Mouse (Mus musculus) spleen, adult 2 months (tissue): Measurements from ENCODE around the gene Med12l. TPM values are rescaled to one million over a fixed set of nuclear protein-coding genes. Genes with fewer than 3 reads are reported as not detected.

Source experiments
- DNase-seq, 2 experiments: peaks; one replicate each; pipeline versions ENCODE4 v3.0.0 to v3.0.0-alpha.2; 2012 to 2021; ENCODE audit warnings: low spot score in 2 of 2, low read depth in 1 of 2
- H3K27ac ChIP-seq: fragments of 200-500 bp; 2 replicates; pipeline ENCODE4 v1.5.1; 2012; ENCODE audit warnings: low read length, inconsistent platforms; ENCODE audit not compliant: insufficient read depth
- H3K27me3 ChIP-seq: fragments of 200-500 bp; 2 replicates; pipeline ENCODE4 v1.6.1; 2012; ENCODE audit warnings: mild to moderate bottlenecking, moderate library complexity, low read length, inconsistent platforms; ENCODE audit not compliant: control insufficient read depth, insufficient read depth
- H3K36me3 ChIP-seq: fragments of 200-500 bp; 2 replicates; pipeline ENCODE4 v1.6.1; 2012; ENCODE audit warnings: mild to moderate bottlenecking, low read length, inconsistent platforms; ENCODE audit not compliant: control insufficient read depth, insufficient read depth
- H3K4me1 ChIP-seq: fragments of 200-500 bp; 2 replicates; pipeline ENCODE4 v1.6.1; 2011; ENCODE audit warnings: inconsistent platforms; ENCODE audit not compliant: control insufficient read depth, insufficient read depth, insufficient read length
- H3K4me3 ChIP-seq: fragments of 200-500 bp; 2 replicates; pipeline ENCODE4 v1.5.1; 2011; ENCODE audit warnings: mild to moderate bottlenecking, inconsistent platforms; ENCODE audit not compliant: insufficient read depth, insufficient read length; ENCODE audit errors: extremely low read depth
- CTCF ChIP-seq: fragments of 200-500 bp; IDR thresholded peaks from 2 replicates; pipeline ENCODE4 v1.5.1; 2011; ENCODE audit warnings: mild to moderate bottlenecking, inconsistent platforms; ENCODE audit not compliant: insufficient read depth, insufficient read length, insufficient replicate concordance; ENCODE audit errors: extremely low read depth
- POLR2A ChIP-seq: fragments of 200-500 bp; IDR thresholded peaks from 2 replicates; pipeline ENCODE4 v1.6.1; 2011; ENCODE audit warnings: low read depth, low read length, inconsistent platforms
- WGBS: fragments of 180-500 bp; shearing (Covaris S2); methylation state at CpG from one replicate; pipeline ENCODE4 v1.1.7; 2018; 5-methylcytosine and 5-hydroxymethylcytosine counted together
- polyA plus RNA-seq: library from polyadenylated mRNA; depleted of rRNA; stranded (reverse); fragments of >200 nt; gene quantifications from 2 replicates; pipeline ENCODE4 v1.2.3, GENCODE M21; 2012

The Med12l gene
- polyA plus RNA-seq, 1 experiment = 2.0 TPM

DNA sequence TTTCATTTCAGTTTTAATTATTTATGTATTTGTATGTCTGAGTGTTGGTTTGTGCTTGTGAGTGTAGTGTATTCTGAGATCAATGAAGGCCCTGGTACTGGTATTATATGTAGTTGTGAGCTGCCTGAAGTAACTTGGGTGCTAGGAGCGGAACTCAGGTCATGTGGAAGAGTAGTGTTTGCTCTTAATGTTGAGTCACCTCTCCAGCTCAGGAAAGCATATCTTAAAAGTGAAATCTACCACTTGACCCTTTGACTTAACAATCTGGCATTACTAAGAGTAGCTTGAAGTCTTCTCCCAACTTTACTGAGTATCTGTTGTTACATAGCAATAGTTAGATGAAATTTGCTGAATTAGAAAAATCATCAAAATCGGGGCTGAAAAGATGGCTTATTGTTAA, 299.9 kb downstream of the Med12l start:
- no peaks in the 10 kb centered on the region for H3K36me3 ChIP-seq
- H3K4me3 ChIP-seq = no peak overlapping the region
- H3K27me3 ChIP-seq = no peaks in the 10 kb centered on the region
- WGBS = 94% methylated on average over 2 of the region's 2 CpGs
- TF ChIP-seq POLR2A = no peak
- H3K4me1 ChIP-seq = no peaks in the 10 kb centered on the region
- no peak for DNase-seq
- H3K27ac ChIP-seq = no peak overlapping the region

DNA sequence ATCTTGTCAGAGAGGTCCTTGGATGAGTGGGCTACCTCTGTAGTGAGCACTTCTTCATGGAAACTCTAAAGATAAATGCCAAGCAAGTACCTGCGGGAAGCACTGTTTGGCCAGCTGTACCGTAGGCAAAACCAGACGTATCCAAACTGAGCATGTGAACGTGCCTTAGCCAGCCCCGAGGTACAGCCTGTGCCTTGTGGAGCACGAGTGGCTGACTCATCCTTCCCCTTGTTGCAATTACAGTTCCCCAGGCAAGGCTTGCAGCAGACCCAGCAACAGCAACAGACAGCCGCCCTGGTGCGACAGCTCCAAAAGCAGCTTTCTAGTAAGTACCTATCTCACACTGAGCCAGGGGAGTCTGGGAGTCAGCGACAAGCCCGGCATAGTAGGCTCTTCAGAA, 307.0 kb downstream of the Med12l start:
- no peak for DNase-seq
- Histone ChIP-seq H3K4me3 (no peak overlapping the region), H3K27me3 (no peaks in the 10 kb centered on the region), H3K4me1 (no peaks in the 10 kb centered on the region), H3K27ac (no peak overlapping the region), H3K36me3 (no peaks in the 10 kb centered on the region)
- TF ChIP-seq CTCF = no peak
- no peak for TF ChIP-seq POLR2A
- 78% methylated on average over 10 of the region's 10 CpGs for WGBS

DNA sequence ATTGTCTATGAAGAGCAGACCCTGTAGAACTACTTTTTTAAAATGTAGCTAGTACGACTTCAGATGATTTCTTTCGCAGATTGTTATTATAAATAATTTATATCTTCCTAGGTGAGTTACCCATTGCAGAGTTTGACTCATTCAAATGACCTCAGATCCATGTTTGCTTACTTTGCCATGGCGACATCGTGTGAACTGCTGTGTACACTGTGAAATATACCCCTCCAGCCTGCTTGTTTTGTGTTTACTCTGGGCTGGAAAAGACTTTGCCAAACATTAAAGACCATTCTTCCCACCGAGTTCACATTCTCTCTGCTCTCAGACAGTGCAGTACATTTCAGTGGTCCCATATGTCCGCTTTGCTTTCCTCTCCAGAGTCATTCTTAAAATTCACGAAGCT, 310.5 kb downstream of the Med12l start:
- Histone ChIP-seq H3K4me3 (no peak overlapping the region), H3K27me3 (no peaks in the 10 kb centered on the region), H3K4me1 (no peaks in the 10 kb centered on the region), H3K27ac (no peak overlapping the region), H3K36me3 (no peaks in the 10 kb centered on the region)
- TF ChIP-seq POLR2A (no peak), CTCF (no peak)
- WGBS = 84% methylated on average over 7 of the region's 7 CpGs
- DNase-seq = no peak

DNA sequence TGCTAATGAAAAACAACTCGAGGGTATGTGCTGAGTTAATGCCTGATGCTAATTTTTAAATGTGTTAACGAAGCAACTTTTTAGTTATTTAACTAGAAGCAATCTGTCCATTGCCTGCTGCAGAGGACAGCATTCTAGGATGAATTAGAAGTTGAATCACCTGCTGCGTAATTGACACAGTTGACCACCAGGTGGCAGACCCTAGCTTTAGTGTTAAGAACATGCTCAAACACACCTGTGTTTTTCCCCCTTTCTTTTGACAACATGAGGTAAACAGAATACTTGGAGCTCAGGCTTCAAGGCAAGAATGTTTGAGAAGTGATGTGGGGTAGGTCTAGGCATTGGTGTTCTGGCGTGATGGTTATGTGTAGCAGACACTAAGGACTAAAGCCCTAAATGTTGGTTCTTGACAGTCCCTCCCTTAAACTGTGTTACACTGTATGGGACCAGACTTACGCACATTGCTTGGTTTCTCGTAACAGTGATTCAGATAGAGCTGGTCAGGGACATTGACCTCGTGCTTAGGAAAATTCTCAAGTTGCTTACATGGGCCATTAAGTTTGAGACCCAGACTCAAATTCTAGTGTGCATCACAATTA, 315.8 kb downstream of the Med12l start:
- 58% methylated on average over 7 of the region's 7 CpGs for WGBS
- Histone ChIP-seq H3K4me1 (no peaks in the 10 kb centered on the region), H3K27me3 (no peaks in the 10 kb centered on the region), H3K27ac (no peak overlapping the region), H3K4me3 (no peak overlapping the region), H3K36me3 (no peaks in the 10 kb centered on the region)
- peak; percentile 40; the same call in 1 of the 2 replicates for TF ChIP-seq CTCF
- TF ChIP-seq POLR2A = no peak
- peak; percentile 25 to 55 for DNase-seq

DNA sequence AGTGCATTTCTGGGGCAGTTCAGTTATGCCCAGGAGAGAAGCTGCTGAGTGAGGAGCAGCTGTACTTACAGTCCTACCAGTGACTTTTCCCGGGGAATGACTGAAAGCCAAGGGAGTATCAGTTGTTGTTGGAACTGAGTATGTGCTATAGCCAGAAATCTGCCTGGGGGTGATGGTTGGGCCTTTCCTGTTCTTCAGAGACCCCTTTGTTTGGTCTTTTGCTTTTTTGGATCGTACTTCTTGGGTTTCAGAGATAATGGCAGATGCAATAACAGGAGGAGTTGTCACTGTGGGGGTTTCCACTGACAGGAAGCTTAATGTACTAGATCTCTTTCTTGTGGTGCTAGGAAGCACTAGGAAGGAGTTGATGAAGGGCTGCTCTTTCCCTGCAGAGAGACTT, 322.9 kb downstream of the Med12l start:
- no peak overlapping the region for H3K27ac ChIP-seq
- no peak for TF ChIP-seq POLR2A
- no peak for DNase-seq
- H3K27me3 ChIP-seq = no peaks in the 10 kb centered on the region
- WGBS = 80% methylated on average over 2 of the region's 2 CpGs
- no peaks in the 10 kb centered on the region for H3K36me3 ChIP-seq
- no peak overlapping the region for H3K4me3 ChIP-seq
- no peaks in the 10 kb centered on the region for H3K4me1 ChIP-seq

DNA sequence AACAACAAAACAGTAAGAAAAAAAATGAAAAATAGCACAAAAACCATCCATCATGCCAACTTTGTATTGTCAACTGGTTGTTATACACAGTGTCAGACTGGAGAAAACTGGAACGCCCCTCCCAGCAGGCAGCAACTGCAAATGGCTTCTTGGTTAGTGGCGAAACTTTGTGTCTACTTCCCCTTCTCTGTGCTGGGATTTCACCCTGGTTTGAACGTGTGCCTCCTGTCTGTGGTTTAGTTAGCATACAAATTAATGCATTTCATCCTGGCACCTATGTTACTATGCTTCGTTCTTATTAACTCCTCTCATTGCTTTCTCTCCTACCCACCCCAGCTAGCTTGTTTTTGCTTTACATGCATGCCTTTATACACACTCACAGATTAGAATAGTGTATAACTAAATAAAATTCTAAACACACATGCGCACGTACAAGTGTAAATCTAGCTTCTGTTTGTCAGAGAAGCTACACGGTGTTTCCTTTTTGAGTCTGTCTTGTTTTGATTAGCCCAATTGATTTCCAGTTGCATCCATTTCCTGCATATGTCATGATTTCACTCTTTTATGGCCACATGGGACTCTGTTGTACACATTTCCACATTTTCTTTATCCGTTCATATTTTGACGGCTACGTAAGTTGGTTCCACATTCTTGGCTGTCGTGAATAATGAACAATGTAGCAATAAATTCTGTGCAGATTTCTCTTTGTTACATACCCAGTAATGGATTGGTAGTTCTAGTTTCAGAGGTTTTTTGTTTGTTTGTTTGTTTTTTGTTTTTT, 336.2 kb downstream of the Med12l start:
- TF ChIP-seq CTCF (no peak), POLR2A (no peak)
- 58% methylated on average over 11 of the region's 11 CpGs for WGBS
- H3K4me3 ChIP-seq = no peak overlapping the region

DNA sequence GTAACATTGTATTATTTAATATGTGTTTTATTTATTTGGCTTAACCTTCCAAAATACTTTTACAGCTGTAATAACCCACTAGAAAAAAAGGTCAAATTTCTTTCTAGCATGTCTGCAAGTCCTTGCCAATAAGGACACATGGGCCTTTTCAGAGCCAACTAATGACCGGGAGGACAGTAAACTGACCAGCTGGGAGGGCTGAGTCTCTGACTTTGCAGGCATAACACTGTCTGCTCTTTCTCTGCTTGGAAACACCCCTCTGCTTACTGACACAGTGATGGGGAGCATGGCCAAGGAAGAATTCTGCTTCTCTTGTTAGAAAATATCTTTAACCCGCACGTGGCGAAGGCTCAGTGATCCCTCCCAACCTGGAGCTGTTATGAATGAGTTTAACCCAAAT, 337.4 kb downstream of the Med12l start:
- no peak for DNase-seq
- WGBS = 91% methylated on average over 4 of the region's 4 CpGs

More for the DNA sequence above, 336.2 kb downstream of the Med12l start:
- DNase-seq = peak in 1 of 2 experiments; percentile 18
- Histone ChIP-seq H3K27ac (no peak overlapping the region), H3K27me3 (peaks cover 3% of the 10 kb centered on the region; the same call in 1 of the 2 replicates), H3K36me3 (no peaks in the 10 kb centered on the region), H3K4me1 (peaks cover 2% of the 10 kb centered on the region)

More for the DNA sequence above, 337.4 kb downstream of the Med12l start:
- H3K4me3 ChIP-seq = no peak overlapping the region
- H3K36me3 ChIP-seq = no peaks in the 10 kb centered on the region
- no peak for TF ChIP-seq POLR2A
- TF ChIP-seq CTCF = no peak
- H3K27ac ChIP-seq = no peak overlapping the region
- peaks cover 2% of the 10 kb centered on the region for H3K4me1 ChIP-seq
- peaks cover 3% of the 10 kb centered on the region; the same call in 1 of the 2 replicates for H3K27me3 ChIP-seq
